Mouse (Mus musculus) CH12.LX (cell line): ENCODE measurements around the gene Zp3. TPM values are rescaled to one million over a fixed set of nuclear protein-coding genes. Genes with fewer than 3 reads are reported as not detected.
A peak's percentile ranks its signal among the peaks of the same experiment; 100 is the strongest.

ENCODE experiments used
- DNase-seq: peaks from one replicate; pipeline ENCODE4 v3.0.0-alpha.2; 2013; ENCODE audit errors: extremely low read depth
- H3K27ac ChIP-seq: 2 replicates; pipeline ENCODE4 v1.5.1; 2012; ENCODE audit warnings: low read depth, mild to moderate bottlenecking, control low read depth, moderate library complexity; ENCODE audit not compliant: insufficient read depth
- H3K27me3 ChIP-seq: replicated peaks from 2 replicates; pipeline ENCODE3; 2012; ENCODE audit warnings: inconsistent platforms
- H3K36me3 ChIP-seq, 2 experiments: replicated peaks in 1 of 2; 2 replicates each; pipeline versions ENCODE3 to v1.6.1; 2012; ENCODE audit warnings: inconsistent platforms in 1 of 2, low read length in 1 of 2, mild to moderate bottlenecking in 1 of 2, mixed read lengths in 1 of 2, moderate library complexity in 1 of 2; ENCODE audit not compliant: control insufficient read depth in 1 of 2, insufficient read depth in 1 of 2
- H3K4me1 ChIP-seq, 2 experiments: 2 replicates each; pipeline ENCODE4 v1.6.1; 2012; ENCODE audit warnings: inconsistent platforms in 1 of 2, moderate library complexity in 1 of 2; ENCODE audit not compliant: insufficient read depth in 2 of 2, control insufficient read depth in 1 of 2
- H3K4me2 ChIP-seq: 2 replicates; pipeline ENCODE4 v1.6.1; 2012; ENCODE audit warnings: low read depth, mild to moderate bottlenecking, control low read depth; ENCODE audit not compliant: poor library complexity, insufficient read depth, severe bottlenecking
- H3K4me3 ChIP-seq, 3 experiments: fragments of 150-350 bp in 1 of 3; sonication (generic) in 1 of 3; replicated peaks in 1 of 3; 2 replicates each; pipeline versions ENCODE3 to v1.5.1; 2011 to 2012; ENCODE audit warnings: low read depth in 2 of 3, low read length in 2 of 3, mild to moderate bottlenecking in 2 of 3, moderate library complexity in 2 of 3, control low read depth in 1 of 3, improper control_type of control experiment in 1 of 3, inconsistent platforms in 1 of 3, mixed read lengths in 1 of 3; ENCODE audit not compliant: poor library complexity in 1 of 3
- H3K79me2 ChIP-seq: replicated peaks from 2 replicates; pipeline ENCODE4 v1.6.1; 2012; ENCODE audit warnings: mild to moderate bottlenecking, moderate library complexity; ENCODE audit not compliant: control insufficient read depth, poor library complexity, insufficient read depth, severe bottlenecking; ENCODE audit errors: extremely low read depth
- H3K9ac ChIP-seq: 2 replicates; pipeline ENCODE4 v1.6.1; 2012; ENCODE audit warnings: low read depth, mild to moderate bottlenecking, control low read depth, moderate library complexity; ENCODE audit not compliant: insufficient read depth
- H3K9me3 ChIP-seq: replicated peaks from 2 replicates; pipeline ENCODE3; 2012; ENCODE audit warnings: low read length, inconsistent platforms, mixed read lengths
- BHLHE40 ChIP-seq: IDR thresholded peaks from 2 replicates; pipeline ENCODE4 v1.6.1; 2011; ENCODE audit warnings: mild to moderate bottlenecking, low read depth, low read length, improper control_type of control experiment
- CHD1 ChIP-seq: IDR thresholded peaks from 2 replicates; pipeline ENCODE4 v1.6.1; 2012; ENCODE audit warnings: low read depth, low read length, improper control_type of control experiment, inconsistent platforms
- CHD2 ChIP-seq: IDR thresholded peaks from 2 replicates; pipeline ENCODE4 v1.6.1; 2011; ENCODE audit warnings: low read length, improper control_type of control experiment
- E2F4 ChIP-seq: IDR thresholded peaks from 2 replicates; pipeline ENCODE4 v1.6.1; 2011; ENCODE audit warnings: low read depth, low read length, improper control_type of control experiment; ENCODE audit not compliant: insufficient replicate concordance
- ETS1 ChIP-seq: conservative IDR thresholded peaks from 2 replicates; pipeline ENCODE4 v1.6.1; 2012; ENCODE audit warnings: low read depth, mild to moderate bottlenecking, inconsistent platforms, low read length, improper control_type of control experiment, moderate library complexity
- GABPA ChIP-seq: IDR thresholded peaks from 2 replicates; pipeline ENCODE4 v1.6.1; 2012; ENCODE audit warnings: low read depth, low read length, improper control_type of control experiment, inconsistent platforms; ENCODE audit not compliant: insufficient replicate concordance
- HCFC1 ChIP-seq: IDR thresholded peaks from 2 replicates; pipeline ENCODE4 v1.6.1; 2012; ENCODE audit warnings: low read depth, mild to moderate bottlenecking, inconsistent platforms, low read length, improper control_type of control experiment
- IRF4 ChIP-seq: IDR thresholded peaks from 2 replicates; pipeline ENCODE4 v1.6.1; 2014; ENCODE audit warnings: low read depth, mild to moderate bottlenecking, inconsistent platforms, low read length, improper control_type of control experiment
- JUND ChIP-seq: conservative IDR thresholded peaks from 2 replicates; pipeline ENCODE4 v1.6.1; 2011; ENCODE audit warnings: low read depth, low read length, improper control_type of control experiment
- KAT2A ChIP-seq: IDR thresholded peaks from 2 replicates; pipeline ENCODE4 v1.6.1; 2012; ENCODE audit warnings: low read length, improper control_type of control experiment, inconsistent platforms; ENCODE audit not compliant: insufficient replicate concordance
- MAFK ChIP-seq: IDR thresholded peaks from 2 replicates; pipeline ENCODE4 v1.6.1; 2011; ENCODE audit warnings: low read length, improper control_type of control experiment; ENCODE audit not compliant: insufficient replicate concordance
- MAX ChIP-seq: IDR thresholded peaks from 2 replicates; pipeline ENCODE4 v1.6.1; 2011; ENCODE audit warnings: low read length, improper control_type of control experiment
- MAZ ChIP-seq: IDR thresholded peaks from 2 replicates; pipeline ENCODE4 v1.6.1; 2012; ENCODE audit warnings: low read depth, mild to moderate bottlenecking, inconsistent platforms, low read length, improper control_type of control experiment, moderate library complexity
- MEF2A ChIP-seq: IDR thresholded peaks from 2 replicates; pipeline ENCODE4 v1.6.1; 2014; ENCODE audit warnings: low read depth, mild to moderate bottlenecking, inconsistent platforms, low read length, improper control_type of control experiment, borderline replicate concordance
- NELFE ChIP-seq: IDR thresholded peaks from 2 replicates; pipeline ENCODE4 v1.6.1; 2011; ENCODE audit warnings: low read depth, low read length, improper control_type of control experiment
- PAX5 ChIP-seq: IDR thresholded peaks from 2 replicates; pipeline ENCODE4 v1.6.1; 2012; ENCODE audit warnings: low read length, inconsistent platforms, mixed read lengths
- RAD21 ChIP-seq: IDR thresholded peaks from 2 replicates; pipeline ENCODE4 v1.6.1; 2011; ENCODE audit warnings: low read depth, mild to moderate bottlenecking, low read length, improper control_type of control experiment, moderate library complexity
- SIN3A ChIP-seq: IDR thresholded peaks from 2 replicates; pipeline ENCODE4 v1.6.1; 2012; ENCODE audit warnings: low read length, improper control_type of control experiment, inconsistent platforms
- TBP ChIP-seq: conservative IDR thresholded peaks from 2 replicates; pipeline ENCODE4 v1.6.1; 2011; ENCODE audit warnings: low read depth, low read length, improper control_type of control experiment
- TCF12 ChIP-seq: IDR thresholded peaks from 2 replicates; pipeline ENCODE4 v1.6.1; 2014; ENCODE audit warnings: low read depth, mild to moderate bottlenecking, inconsistent platforms, low read length, improper control_type of control experiment
- UBTF ChIP-seq: IDR thresholded peaks from 2 replicates; pipeline ENCODE4 v1.6.1; 2012; ENCODE audit warnings: low read depth, mild to moderate bottlenecking, inconsistent platforms, low read length, improper control_type of control experiment, moderate library complexity
- USF1 ChIP-seq: IDR thresholded peaks from 2 replicates; pipeline ENCODE4 v1.6.1; 2014; ENCODE audit warnings: low read depth, mild to moderate bottlenecking, inconsistent platforms, low read length, improper control_type of control experiment
- ZC3H11A ChIP-seq: IDR thresholded peaks from 2 replicates; pipeline ENCODE4 v1.6.1; 2012; ENCODE audit warnings: low read depth, mild to moderate bottlenecking, inconsistent platforms, low read length, improper control_type of control experiment
- ZNF384 ChIP-seq: IDR thresholded peaks from 2 replicates; pipeline ENCODE4 v1.6.1; 2012; ENCODE audit warnings: low read depth, low read length, improper control_type of control experiment, inconsistent platforms
- dilution Hi-C: fragments of 300-500 bp; cut with MboI; formaldehyde crosslinking; loops from 2 replicates; pipeline ENCODE4 v1.14.3; 2020; ENCODE audit warnings: low sequenced_read_pairs; ENCODE audit not compliant: extremely low pct_unique_long_range_greater_than_20kb, extremely low pct_ligation_motif_present
- in situ Hi-C: fragments of 300-500 bp; cut with MboI; formaldehyde crosslinking; loops from 3 replicates; pipeline ENCODE4 v1.14.3; 2019; ENCODE audit warnings: low sequenced_read_pairs, low pct_ligation_motif_present, low pct_unique_long_range_greater_than_20kb, mixed read lengths
- polyA plus RNA-seq: library from polyadenylated mRNA; unstranded; fragments of >175 nt; gene quantifications from 2 replicates; pipeline ENCODE4 v1.2.1, GENCODE M21; 2012; ENCODE audit warnings: low read depth; ENCODE audit not compliant: insufficient read length
- total RNA-seq, 2 experiments: library from RNA; depleted of rRNA; stranded (reverse); fragments of 300-350 nt in 1 of 2; fragments of >200 nt in 1 of 2; gene quantifications; 2 replicates each; pipeline ENCODE4 v1.2.3; 2012 to 2014

Gene Zp3
- total and polyA plus RNA-seq, 3 experiments: 0.13 TPM; not detected in 2

DNA sequence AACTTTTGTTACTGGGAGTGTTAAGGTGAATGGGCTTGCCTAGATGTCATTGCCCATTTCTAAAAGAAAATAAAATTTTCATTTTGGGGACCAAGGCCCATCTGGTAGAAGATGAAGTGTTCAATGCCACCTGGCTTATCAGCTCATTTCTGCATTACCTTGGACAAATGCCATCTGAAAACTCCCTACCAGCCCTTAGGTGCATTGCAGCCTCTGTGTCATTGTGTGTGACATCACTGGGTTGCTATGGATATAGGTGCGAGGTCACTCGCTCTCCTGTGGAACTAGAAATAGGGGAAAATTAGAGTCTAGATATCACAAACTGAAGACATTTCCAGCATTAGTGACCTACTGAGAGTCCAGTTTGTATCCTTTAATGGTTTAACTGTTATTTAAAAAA is 47.5 kb upstream of the Zp3 start:
- dilution Hi-C loops: no loop called here
- no peaks in the 10 kb centered on the region for H3K27me3 ChIP-seq
- H3K36me3 ChIP-seq: peaks cover 37 to 49% of the 10 kb centered on the region in 2 experiments
- H3K4me1 ChIP-seq: peaks cover 5 to 55% of the 10 kb centered on the region in 2 experiments; a peak in 3 of 4 replicates
- peaks cover 67% of the 10 kb centered on the region for H3K79me2 ChIP-seq
- in situ Hi-C loops: no loop called here
- H3K9ac ChIP-seq: no peak overlapping the region; the same call in 1 of the 2 replicates
- no peaks in the 10 kb centered on the region for H3K9me3 ChIP-seq
- H3K4me2 ChIP-seq: peak overlapping the region; percentile 77
- TF ChIP-seq KAT2A: no peak
- no peak for TF ChIP-seq MEF2A
- TF ChIP-seq TCF12: no peak
- no peak for TF ChIP-seq MAZ
- TF ChIP-seq, all 38 proteins: peak for 0
- peak; percentile 58 for DNase-seq
- Histone ChIP-seq H3K4me3 (peak overlapping the region in 1 of 3 experiments; percentile 98), H3K27ac (no peak overlapping the region)

DNA sequence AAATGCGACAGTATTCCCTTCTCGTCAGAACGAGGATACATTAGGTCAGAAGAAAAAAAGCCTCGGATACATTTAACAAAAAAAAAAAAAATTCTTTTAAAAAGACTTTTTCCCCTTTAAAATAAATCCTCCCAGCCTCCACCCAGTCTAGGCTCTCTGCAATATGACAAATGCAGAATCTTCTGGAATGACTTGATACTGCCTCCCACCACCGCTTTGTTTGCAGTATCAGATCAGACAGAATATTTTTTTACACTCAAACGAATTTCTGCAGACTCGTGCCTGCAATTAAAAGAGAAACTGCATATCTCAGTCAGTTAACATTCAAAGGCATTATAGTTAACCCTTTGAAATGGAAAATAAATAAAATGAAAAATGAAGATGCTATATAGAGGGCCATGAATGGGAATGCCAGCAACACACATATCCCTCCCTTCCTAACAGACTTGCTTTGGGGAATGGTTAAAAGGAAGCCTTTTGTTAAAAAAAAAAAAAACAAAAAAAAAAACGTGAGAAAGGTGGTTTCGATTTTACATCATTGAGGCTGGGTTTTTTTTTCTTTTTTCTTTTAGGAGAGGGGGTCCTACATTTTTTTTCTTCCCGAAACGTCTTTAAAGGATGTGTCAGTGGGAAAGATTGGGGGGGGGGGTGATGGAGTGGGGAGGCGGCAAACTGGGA is 46.5 kb upstream of the Zp3 start:
- Histone ChIP-seq H3K4me3 (peak overlapping the region; percentile 96 to 98 (median 96)), H3K36me3 (peaks cover 28 to 40% of the 10 kb centered on the region in 2 experiments)
- TF ChIP-seq NELFE (no peak), UBTF (no peak), ZNF384 (peak; percentile 94), CHD2 (no peak), PAX5 (no peak), E2F4 (no peak), RAD21 (no peak), USF1 (no peak), MAFK (no peak), BHLHE40 (peak; percentile 85), TCF12 (no peak), HCFC1 (no peak), IRF4 (0 out of 2 replicates have a peak, but pooled peaks have one; percentile 48), SIN3A (peak; percentile 48; the same call in 1 of the 2 replicates), MAX (no peak), CHD1 (peak; percentile 72; the same call in 1 of the 2 replicates), ZC3H11A (no peak), GABPA (no peak), MAZ (no peak; the same call in 1 of the 2 replicates), TBP (no peak), JUND (no peak), ETS1 (0 out of 2 replicates have a peak, but pooled peaks have one; percentile 17)
- TF ChIP-seq, all 38 proteins: peak for 6
- H3K27me3 ChIP-seq: no peaks in the 10 kb centered on the region
- in situ Hi-C loops: no loop called here
- peak overlapping the region; percentile 90 for H3K9ac ChIP-seq
- no peak overlapping the region for H3K27ac ChIP-seq
- dilution Hi-C loops: no loop called here
- DNase-seq: no peak
- H3K4me2 ChIP-seq: peak overlapping the region; percentile 78
- no peaks in the 10 kb centered on the region for H3K9me3 ChIP-seq
- H3K4me1 ChIP-seq: peaks cover 5 to 47% of the 10 kb centered on the region in 2 experiments; a peak in 3 of 4 replicates
- H3K79me2 ChIP-seq: peaks cover 57% of the 10 kb centered on the region
